Mouse (Mus musculus) heart, adult 9 months (tissue): Measurements from ENCODE around the gene Slc6a9.

Source experiments
- DNase-seq, 2 experiments: peaks; one replicate each; pipeline ENCODE4 v3.0.0; 2022; ENCODE audit warnings: low spot score in 2 of 2

The Slc6a9 gene

DNA sequence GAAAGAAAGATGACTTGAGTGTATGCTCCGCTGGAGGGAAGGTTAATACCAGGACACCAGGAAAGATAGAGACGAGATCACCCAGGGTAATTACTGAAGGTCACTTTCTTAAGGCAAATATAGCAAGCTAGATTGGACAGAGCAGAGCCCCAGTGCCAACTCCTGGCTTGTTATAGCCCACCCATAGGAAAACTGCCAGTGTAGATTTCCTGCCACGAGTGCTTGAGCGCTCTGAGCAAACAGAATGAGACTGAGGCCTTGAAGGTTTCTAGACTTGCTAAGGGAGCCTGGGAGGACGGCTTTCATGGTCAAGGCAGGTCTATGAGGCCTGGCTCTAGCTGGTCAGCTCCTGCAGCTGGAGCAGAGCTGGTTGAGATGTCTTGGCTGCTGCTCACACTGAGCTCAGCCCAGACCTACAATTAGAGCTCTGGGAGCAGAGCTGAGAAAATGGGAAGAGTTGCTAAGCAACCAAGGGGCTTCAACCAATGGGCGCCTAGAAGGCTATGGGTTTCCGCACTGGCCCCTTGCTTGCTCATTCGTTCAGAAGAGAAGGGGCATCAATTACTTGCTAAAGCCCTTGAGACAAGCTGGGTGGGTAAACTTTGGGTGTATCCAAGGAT, 74.6 kb downstream of the Slc6a9 start:
- no peak for DNase-seq

DNA sequence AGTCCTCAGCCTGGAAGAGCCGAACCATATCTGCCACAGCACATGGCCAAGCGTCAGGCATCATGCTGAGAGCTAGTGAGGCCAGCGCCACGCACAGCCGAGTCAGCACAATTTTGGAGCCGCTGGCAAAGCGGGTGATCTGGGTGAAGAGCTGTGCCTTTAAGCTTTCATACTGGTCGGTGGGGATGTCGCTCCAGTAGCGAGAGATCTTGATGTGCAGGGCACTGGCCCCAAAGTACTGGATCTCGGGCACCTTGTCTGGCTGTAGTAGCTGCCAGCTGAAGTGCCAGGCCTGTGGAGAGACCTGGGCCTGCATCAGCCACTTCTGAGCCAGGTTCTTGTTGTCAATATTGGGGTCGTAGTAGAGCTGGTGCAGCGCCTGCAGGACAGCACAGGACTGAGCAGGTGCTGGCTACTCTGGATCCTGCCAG, 77.8 kb downstream of the Slc6a9 start:
- no peak for DNase-seq

DNA sequence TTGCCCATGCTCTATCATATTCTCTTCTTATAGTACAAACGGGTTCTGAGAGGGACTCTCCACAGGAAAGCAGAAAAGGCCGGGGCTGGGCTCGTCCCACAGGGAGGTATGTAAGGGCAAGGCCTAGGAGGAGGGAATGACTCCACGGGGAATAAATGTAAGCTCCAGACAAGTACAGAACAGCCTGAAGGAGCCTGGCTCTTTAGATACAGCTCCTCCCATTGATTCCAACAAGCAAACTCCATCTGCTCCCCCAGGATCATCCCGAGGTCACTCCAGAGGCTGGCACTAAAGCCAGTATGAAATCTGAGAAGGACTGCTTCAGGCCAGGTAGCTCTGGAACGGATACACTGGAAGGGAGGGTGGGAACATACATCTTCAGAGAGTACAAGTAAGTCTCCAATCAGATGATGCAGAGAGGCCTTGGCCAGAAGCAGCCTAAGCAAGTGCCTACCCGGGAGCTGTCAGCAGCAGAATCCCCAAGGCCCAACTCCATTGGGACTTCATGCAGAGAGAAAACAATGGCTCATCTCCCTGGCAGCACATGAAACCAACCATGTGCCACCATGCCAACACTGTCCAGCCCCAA, 78.5 kb downstream of the Slc6a9 start:
- DNase-seq, result no peak

DNA sequence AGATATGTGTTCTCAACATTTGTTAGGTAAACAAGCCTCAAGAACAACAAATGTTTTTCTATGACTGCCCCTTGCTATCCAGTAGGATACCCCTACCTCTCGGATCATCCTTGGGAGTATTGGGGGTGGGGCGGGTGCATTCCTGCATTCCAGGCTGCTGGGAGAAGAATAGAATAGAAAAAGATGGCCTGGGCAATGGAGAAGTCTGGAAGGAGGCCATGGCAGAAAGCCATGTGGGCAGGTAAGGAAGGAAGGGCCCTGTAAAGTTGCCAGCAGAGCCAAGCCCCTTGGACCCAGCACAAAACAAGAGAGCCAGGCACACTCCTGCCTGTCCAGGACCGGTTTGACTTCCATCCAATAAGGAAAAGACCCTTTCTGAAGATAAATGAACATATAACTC, 79.1 kb downstream of the Slc6a9 start:
- DNase-seq, result no peak

DNA sequence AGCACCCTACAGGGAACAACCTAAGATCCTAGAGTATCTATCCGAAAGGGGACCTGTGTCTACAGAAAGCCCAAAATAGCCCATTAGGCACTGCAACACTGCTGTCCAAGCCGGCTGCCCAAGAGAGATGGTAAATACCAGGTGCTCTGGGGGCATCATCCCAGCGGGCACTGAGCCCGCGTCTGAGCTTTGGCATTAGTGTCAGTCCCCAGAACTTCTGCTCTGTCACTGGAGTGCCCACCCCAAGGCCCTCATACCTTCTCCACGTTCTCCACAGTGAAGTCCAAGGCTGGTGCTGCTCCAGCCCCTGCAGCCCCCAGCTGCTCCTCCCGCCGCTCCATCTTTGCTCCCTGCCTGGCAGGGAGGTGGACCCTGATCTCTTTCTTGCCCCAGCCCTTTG, 79.7 kb downstream of the Slc6a9 start:
- no peak for DNase-seq

DNA sequence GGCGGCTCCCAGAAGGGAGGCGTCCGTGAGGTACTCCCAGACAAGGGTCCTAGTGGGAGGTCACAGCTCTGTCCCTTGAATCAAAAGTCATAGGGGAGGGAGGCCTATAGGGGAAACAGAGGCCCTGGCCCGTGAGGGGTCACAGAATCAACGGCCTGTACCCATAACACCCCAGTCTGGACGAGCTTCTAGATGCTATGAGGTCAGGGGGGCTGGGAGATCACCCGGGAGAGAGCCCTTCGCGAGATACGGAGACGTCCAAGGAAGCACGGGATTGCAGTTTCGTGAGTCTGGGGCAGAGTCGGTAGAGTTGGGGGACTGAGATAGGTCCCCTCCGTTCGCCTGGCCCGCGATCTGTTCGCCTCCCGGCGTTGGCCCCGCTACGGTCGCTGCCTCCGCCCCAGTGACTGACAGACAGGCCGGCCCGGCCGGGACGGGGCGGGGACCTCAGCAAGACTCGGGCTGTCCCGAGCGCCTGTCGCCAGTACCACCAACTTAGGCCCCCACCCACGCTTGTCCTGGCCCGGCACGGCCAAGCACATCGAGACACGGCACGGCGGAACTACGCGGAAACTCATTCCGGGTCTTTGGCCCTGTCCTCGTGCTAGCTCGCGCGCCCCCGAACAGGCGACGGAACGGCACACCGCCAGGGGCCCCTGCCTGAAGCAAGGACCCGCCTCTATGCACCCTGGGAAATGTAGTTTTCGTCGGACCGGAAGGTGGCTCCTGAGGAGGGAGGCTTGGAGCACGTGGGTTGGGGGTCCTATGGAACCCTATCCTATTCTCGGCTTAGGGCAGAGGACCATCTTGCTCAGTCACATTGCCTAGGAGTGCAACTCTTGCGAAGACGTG, 80.5 kb downstream of the Slc6a9 start, which contains the start of gene Ipo13:
Gene Ipo13, minus strand, starts transcription at position 409 of the 852 bp plus-strand sequence.
- DNase-seq, result peak; percentile 96

DNA sequence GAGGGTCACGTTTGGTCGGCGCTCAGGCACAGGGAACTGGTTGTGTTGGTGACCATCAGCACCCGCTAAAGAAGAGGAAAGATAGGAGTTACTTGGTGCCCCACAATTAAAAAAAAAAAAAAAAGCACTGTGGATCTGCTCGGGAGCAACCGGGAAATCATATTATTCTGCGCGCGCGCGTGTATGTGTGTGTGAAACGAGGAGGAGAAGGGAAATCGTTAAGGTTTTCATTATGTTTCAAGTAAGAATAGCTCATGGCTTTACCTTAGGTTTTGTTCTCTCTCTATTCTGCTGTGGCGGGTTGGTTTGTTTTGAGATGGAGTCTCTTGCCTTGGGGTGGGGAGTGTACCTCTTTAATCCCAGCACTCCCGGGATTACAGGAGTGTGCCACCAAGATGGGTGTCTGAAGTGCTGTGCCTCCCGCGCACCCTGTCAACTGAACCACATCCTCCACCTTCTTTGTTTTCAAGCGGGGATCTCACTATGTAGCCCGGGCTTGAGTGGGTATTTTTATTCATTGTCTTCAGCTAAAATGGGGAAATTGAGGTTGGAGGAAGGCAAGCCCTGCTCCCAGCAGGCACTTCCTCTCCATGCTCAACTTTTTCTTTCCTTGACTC, 81.3 kb downstream of the Slc6a9 start:
- no peak for DNase-seq

DNA sequence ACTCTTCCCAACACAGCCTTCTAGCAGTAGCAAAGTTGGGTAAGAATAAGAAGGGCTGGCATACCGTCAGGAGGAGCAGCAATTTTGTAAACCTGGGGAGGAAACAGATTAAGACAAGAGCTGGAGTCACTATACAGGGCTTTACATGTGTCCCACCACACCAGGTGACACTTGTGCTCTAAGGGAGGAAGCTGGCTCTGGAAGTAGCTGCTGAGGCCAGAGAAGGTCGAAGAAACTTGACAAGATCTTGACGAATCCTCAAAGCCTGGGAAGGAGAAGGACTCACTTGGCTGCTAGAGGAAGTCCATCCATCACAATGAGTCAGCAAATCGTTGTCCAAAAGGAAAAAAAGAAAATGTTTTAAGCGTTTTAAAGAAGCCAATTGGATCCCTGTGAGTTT, 82.1 kb downstream of the Slc6a9 start:
- no peak for DNase-seq

DNA sequence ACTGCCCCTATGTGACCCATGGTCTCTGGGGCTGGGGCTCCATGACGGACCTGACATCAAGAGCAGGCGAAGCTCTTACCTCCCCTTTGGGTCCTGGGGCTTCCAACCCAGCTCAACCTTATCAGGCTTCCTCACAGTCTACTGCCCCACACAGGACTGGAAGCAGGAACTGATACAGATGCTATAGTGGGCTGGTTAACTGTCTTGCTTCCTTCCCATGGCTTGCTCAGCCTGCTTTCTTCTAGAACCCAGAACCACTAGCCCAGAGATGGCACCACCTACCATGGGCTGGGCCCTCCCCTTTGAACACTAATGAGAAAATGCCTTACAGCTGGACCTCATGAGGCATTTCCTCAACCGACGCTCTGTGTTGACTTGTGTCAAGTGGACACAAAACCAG, 83.1 kb downstream of the Slc6a9 start:
- no peak for DNase-seq

DNA sequence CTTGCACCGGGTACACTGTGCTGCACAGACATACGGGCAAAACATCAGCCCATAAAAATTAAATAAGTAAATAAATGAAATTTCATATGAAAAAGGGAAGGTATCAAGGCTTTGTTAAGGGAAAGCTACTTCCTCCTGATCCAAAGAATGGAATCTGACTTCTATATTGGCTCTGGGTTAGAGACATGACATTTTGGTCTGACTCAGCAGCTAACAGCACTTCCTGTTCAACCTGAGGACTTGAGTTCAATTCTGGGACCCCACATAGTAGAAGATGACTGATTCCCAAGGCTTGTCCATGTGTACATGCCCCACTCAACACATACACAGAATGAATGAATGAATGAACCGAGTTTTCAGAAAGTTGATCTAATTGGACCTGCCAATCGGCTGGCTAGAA, 83.5 kb downstream of the Slc6a9 start:
- no peak for DNase-seq

DNA sequence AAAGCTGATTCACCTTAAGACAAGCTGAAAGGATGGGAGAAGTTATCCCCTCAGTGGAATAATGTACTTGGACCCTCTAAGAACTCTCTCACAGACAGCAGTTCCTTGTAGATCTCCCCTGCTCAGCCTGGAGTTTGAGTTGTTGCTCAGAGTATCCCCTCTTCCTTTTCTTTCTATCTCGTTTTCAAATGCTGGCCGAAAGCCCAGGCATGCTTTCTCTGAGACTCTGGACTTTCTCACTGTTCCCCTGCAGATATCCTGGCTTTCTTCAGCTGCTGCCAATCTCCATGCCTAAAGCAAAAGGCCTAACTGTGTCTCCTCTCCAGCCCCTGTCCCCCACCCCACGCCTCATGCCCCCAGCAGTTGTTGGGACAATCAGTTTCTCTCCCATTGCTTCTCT, 84.0 kb downstream of the Slc6a9 start:
- no peak for DNase-seq

DNA sequence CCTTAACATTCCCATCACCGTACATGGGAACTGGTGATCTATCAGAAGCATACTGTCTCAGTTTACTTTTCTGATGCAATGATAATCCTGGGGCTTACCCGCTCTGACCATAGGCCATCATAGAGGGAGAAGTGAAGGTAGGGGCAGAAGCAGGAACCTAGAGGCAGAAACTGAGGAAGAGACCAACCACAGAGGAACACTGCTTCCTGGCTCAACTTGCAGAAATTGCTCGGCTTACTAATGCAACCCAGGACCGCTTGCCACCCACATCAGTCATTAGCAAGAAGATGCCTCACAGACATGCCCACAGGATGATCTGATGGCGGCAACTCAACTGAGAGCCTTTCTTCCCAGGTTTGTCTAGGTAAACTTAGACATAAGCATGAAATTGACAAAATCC, 84.5 kb downstream of the Slc6a9 start:
- no peak for DNase-seq

DNA sequence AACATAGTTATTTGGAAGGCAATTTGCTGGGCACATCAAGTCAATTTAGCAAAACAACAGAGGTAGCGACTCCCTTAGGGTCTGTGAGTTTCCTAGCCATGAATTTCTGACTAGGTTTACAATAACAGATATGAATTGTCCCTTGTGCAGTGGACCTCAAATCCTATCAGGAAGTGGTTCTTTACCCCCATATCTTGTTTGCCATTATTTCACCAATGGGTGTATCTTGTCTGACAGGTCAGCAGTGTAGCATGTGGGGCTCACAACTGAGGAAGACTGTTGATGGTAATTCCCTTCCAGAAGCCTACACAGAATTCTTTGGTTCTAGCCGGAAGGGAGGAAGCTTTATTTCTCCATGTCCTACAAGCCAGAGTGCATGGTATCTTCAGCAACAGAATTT, 87.1 kb downstream of the Slc6a9 start:
- DNase-seq, result no peak

DNA sequence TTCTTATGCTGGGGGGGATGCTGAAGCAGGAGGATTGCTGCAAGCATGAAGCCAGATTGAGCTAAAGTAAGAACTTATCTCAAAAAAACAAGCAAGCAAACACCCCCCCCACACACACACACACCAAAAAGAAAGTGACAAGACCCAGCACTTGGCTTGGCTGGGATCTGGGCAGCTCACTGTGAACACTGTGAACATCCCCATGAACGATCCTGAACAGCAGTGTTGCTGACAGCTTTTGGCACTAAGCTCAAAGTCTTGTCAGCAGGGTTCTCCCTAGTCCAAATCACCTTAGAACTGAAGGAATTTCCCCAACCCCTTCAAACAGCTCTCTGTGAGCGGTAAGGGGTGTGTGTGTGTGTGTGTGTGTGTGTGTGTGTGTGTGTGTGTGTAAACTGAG, 89.1 kb downstream of the Slc6a9 start:
- DNase-seq, result no peak
